Mouse (Mus musculus) liver, adult (tissue): ENCODE data around the gene Serac1.

Source experiments
- GATA4 ChIP-seq: IDR thresholded peaks from 2 replicates; pipeline ENCODE4 v1.6.1; 2014; ENCODE audit warnings: mild to moderate bottlenecking, low read length; ENCODE audit not compliant: insufficient replicate concordance

Gene Serac1

GRCm38 (mm10) chr17:6019776-6020175 is 59.8 kb downstream of the Serac1 start:
- no peak for TF ChIP-seq GATA4

GRCm38 (mm10) chr17:6018348-6018747 is 61.2 kb downstream of the Serac1 start:
- peak; percentile 38; the same call in 1 of the 2 replicates for TF ChIP-seq GATA4

DNA sequence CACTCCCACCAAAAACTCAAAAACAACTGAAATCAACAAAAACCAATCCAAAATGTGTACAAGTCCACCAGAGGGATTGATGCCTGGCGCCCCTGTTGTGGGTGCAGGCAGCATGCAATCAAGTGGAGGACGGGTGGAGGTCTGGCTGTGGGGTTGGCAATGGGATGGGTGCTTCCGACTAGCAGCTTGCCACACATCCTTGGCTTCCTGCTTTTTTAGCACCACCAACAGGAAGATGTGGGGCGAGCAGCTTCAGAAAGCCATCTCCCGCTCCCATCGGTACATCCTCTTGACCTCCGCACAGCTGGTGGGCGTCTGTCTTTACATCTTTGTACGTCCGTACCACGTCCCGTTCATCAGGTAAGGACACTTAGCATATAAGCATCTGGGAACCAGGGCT is 62.3 kb downstream of the Serac1 start:
- TF ChIP-seq GATA4 = no peak

GRCm38 (mm10) chr17:6016213-6016780 is 63.2 kb downstream of the Serac1 start:
- no peak for TF ChIP-seq GATA4

DNA sequence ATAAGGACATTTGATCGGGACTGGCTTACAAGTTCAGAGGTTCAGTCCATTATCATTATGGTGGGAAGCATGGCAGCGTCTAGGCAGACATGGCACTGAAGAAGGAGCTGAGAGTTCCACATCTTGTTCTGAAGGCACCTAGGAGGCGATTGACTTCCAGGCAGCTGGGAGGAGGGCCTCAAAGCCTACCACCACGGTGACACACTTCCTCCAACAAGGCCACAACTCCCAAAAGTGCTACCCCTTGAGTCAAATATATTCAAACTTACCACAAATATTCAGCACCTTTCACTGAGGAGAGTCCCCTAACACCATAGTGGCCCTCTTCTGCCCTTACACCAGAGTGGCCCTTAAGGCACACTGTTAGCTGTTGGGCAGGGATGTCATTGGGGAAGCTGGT is 64.6 kb downstream of the Serac1 start:
- TF ChIP-seq GATA4 = no peak

DNA sequence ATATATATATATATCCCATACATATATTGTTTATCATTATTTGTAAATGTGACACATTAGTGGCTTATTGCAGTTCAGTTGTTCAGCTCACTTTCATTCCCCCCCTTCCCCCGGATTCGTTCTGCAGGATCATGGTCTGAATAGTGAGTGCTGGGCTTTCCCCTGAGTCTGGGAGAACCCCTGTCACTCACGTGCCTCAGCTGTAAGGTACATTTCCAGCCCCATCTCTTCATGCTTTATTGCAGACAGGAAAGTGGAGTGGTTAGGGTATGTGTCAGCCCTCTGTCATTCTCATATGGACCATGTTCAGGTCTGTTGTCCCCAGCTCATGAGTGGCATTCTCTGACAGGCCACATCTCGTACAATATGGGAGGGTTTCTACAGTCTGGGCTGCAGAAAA is 66.5 kb downstream of the Serac1 start:
- TF ChIP-seq GATA4 = no peak

GRCm38 (mm10) chr17:6009606-6010005 is 69.9 kb downstream of the Serac1 start:
- TF ChIP-seq GATA4 = no peak

DNA sequence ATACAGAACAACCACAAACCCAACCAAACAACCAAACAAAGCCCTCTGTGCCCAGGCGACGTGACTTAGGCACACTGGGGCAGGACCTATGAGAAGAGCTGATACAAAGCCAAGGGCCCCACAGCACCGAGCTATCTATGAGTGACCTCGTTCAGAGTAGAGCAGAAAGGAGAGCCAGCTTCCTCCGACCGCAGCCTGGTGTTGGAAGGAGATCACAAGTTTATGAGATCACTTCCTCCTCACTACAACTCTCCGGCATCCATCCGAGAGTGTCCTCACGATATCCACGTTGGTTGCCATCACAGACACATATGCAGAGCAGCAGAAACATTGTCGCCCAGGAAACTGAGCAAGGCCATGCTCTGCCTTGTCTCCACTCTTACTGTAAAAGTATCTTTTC is 71.0 kb downstream of the Serac1 start:
- TF ChIP-seq GATA4 = no peak

- no peak for TF ChIP-seq GATA4
Observed at GRCm38 (mm10) chr17:6007902-6008301, 71.6 kb downstream of the Serac1 start.

GRCm38 (mm10) chr17:6007101-6007780 is 72.3 kb downstream of the Serac1 start:
- no peak for TF ChIP-seq GATA4

GRCm38 (mm10) chr17:6005638-6006471 is 73.7 kb downstream of the Serac1 start:
- no peak for TF ChIP-seq GATA4

DNA sequence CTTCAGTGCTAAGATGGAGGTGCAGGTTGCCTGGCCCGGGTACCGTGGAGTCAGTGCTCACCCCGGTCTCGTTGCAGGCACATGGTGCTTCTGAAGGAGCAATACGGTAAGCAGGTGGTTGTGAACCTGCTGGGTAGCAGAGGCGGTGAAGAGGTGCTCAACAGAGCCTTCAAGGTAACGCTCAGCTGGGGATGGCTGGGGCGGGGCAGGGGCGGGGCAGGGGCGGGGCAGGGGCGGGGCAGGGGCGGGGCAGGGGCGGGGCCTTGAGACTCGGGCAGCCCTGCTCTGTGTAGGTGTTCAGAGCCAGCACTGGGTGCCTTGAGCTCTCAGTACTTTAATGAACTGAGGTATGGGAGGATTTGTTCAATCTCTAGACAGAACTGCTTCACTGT is 74.3 kb downstream of the Serac1 start:
- TF ChIP-seq GATA4 = no peak

- no peak for TF ChIP-seq GATA4
Observed at GRCm38 (mm10) chr17:6003661-6004060, 75.9 kb downstream of the Serac1 start.

- no peak for TF ChIP-seq GATA4
Observed at GRCm38 (mm10) chr17:6002563-6002962, 77.0 kb downstream of the Serac1 start.

DNA sequence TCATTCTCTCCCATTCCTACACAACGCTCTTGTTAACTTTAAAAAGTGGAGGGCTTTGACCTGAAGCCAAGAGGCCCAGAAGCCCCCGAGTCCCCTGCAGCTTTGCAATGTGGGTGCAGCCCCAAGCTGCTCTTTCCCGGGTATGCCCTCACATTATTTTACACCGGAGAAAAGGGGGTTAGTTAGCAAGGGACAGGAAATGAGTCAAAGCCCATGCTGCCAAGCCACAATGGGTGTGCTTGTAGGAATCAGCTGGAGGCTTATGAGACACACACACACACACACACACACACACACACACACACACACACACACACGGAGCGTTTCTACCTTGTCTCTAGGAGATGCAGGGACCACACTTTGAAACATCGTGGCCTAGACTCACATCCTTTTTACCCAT is 77.7 kb downstream of the Serac1 start:
- TF ChIP-seq GATA4 = no peak

GRCm38 (mm10) chr17:6001389-6001788 is 78.2 kb downstream of the Serac1 start:
- TF ChIP-seq GATA4 = no peak

DNA sequence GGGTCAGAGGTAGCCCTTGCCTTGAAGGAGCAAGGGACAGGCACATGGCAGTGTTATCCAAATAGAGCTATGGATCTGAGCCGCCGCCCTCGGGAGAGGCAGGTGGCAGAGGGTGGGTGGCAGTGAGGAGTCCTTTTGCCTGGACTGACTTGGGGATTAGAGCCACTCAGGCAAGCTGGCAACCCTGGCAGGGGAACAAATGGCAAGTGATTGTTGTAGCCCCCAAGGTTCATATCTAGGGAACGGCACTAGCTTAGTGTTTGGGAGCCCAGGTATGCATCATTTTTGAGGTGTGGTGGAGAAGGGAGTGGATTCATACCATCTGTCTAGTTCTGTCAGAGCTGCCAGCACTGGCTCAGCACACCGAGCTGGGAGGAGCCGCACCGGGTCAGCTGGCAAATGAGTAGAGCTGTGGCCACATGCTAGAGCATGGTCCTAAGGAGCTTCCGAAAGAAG is 78.6 kb downstream of the Serac1 start:
- no peak for TF ChIP-seq GATA4

DNA sequence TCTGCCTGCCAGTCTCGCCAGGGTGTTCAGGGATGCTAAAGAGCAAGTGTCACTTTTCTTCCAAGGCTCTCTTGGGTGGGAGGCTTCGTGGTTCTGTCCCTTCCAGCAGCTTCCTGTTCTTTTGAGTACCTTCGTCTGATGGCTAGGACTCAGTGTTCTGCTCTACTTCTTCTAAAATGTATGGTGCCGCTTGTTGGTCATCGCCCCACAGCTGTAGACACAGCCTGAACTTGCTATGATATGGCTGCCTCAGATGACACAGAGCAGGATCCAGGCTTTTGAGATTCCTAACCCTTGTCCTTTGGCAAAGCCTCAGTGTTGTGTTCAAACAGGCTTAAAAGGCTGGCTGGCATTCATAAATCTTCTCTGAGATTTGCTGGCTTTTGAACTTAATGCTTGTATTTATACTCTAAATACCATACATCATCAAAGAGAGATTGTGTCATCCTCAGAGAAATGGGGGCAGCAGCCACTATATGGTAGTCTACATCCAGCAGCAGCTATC is 80.5 kb downstream of the Serac1 start:
- TF ChIP-seq GATA4 = no peak
